Mouse (Mus musculus) embryonic fibroblast, embryonic 13.5 days (primary cell): ENCODE measurements around the gene Ttc32.

Experiments used
- CTCF ChIP-seq: IDR thresholded peaks from 2 replicates; pipeline ENCODE4 v1.5.1; 2011; ENCODE audit warnings: mild to moderate bottlenecking, control low read depth, low read length, moderate library complexity, borderline replicate concordance; ENCODE audit not compliant: insufficient read depth
- POLR2A ChIP-seq: IDR thresholded peaks from 2 replicates; pipeline ENCODE4 v1.6.1; 2011; ENCODE audit warnings: low read depth, mild to moderate bottlenecking, control low read depth, low read length, moderate library complexity

- TF ChIP-seq CTCF (no peak), POLR2A (no peak)
These were observed 27.7 kb upstream of the Ttc32 start for GRCm38 (mm10) chr12:9002038-9002648.
